Mouse (Mus musculus) lung, embryonic 15.5 days (tissue): ENCODE data around the gene Fam83f. TPM values are rescaled to one million over a fixed set of nuclear protein-coding genes. Genes with fewer than 3 reads are reported as not detected.

Experiments used
- ATAC-seq: fragments of 200-750 bp; cut with Nextera tagmentation; 2 replicates; pipeline ENCODE4 v1.8.0; 2017; ENCODE audit warnings: moderate number of reproducible peaks, borderline replicate concordance; ENCODE audit not compliant: low FRiP score, low TSS enrichment; ENCODE audit errors: extremely low read depth
- H3K27ac ChIP-seq: fragments of 300-500 bp; sonication (generic); 2 replicates; pipeline ENCODE4 v1.5.1; 2015; ENCODE audit warnings: moderate library complexity, mild to moderate bottlenecking, inconsistent platforms
- H3K27me3 ChIP-seq: fragments of 300-500 bp; sonication (generic); 2 replicates; pipeline ENCODE4 v1.6.1; 2015; ENCODE audit warnings: inconsistent platforms
- H3K36me3 ChIP-seq: fragments of 300-500 bp; sonication (generic); 2 replicates; pipeline ENCODE4 v1.6.1; 2015; ENCODE audit warnings: inconsistent platforms
- H3K4me1 ChIP-seq: fragments of 300-500 bp; sonication (generic); 2 replicates; pipeline ENCODE4 v1.6.1; 2015; ENCODE audit warnings: inconsistent platforms
- H3K4me2 ChIP-seq: fragments of 300-500 bp; sonication (generic); 2 replicates; pipeline ENCODE4 v1.6.1; 2015; ENCODE audit warnings: inconsistent platforms, mild to moderate bottlenecking, moderate library complexity
- H3K4me3 ChIP-seq: fragments of 300-500 bp; sonication (generic); 2 replicates; pipeline ENCODE4 v1.5.1; 2015; ENCODE audit warnings: mild to moderate bottlenecking, inconsistent platforms
- H3K9ac ChIP-seq: fragments of 300-500 bp; sonication (generic); 2 replicates; pipeline ENCODE4 v1.6.1; 2015; ENCODE audit warnings: inconsistent platforms
- H3K9me3 ChIP-seq: fragments of 300-500 bp; sonication (generic); 2 replicates; pipeline ENCODE4 v1.6.1; 2016; ENCODE audit warnings: inconsistent platforms
- WGBS: fragments of 180-500 bp; shearing (Covaris S2); methylation state at CpG from one replicate; pipeline ENCODE4 v1.1.7; 2015; 5-methylcytosine and 5-hydroxymethylcytosine counted together
- polyA plus RNA-seq: library from polyadenylated mRNA; unstranded; fragments of >200 nt; fragmentation: Nextera tagmentation; extraction: Ambion mirVana; gene quantifications from 2 replicates; pipeline ENCODE4 v1.2.1, GENCODE M21; 2015

The Fam83f gene
- 1.1 and 1.5 TPM in 2 replicates for polyA plus RNA-seq

DNA sequence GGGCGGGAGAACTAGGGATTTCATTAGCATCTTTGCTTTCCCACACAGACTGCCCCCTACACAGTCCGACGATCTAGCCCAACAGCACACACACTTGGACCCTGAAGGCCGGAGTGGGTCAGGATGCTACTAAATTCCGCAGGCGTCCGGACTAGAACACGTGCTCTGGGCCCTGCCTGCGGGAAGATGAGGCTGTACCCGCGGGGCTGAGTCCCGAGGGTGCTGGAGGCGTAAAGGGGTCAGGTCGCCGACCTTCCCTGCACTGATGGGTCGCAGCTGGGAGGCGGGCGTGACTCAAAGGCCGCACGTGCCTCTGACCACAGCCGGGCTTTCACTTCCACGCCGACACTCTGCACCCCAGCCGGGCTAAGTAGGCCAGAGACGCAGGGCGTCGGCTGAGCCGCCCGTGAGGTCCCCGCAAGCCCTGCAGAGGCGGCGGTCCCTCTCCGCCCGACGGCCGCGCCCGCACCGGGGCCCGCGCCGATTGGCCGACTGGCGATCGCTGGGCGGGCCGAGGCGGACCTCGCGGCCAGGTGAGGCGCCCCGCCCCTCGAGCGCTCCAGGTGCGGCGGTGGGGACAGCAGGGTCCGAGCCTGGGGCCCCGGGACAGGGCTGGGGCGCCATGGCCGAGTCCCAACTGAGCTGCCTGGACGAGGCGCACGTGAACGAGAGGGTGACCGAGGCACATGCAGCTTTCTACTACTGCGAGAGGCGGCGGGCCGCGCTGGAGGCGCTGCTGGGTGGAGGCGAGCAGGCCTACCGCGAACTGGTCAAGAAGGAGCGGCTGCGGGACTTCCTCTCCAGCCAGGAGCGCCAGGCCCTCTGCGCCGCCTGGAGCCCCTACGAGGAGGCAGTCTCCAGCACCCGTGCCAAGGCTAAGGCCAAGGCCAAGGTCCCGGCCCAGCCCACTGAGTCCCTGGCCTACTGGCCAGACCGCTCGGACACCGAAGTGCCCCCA is at the start of gene Fam83f:
Fam83f (plus strand) TSS at position 553 of the 958 bp plus-strand sequence.
- no peak within 1 kb of the TSS for H3K27ac ChIP-seq
- no peaks in the 10 kb centered on the region for H3K36me3 ChIP-seq
- H3K27me3 ChIP-seq = peaks cover 24% of the 10 kb centered on the region
- H3K4me2 ChIP-seq = peak within 1 kb of the TSS; percentile 88
- no peaks in the 10 kb centered on the region for H3K9me3 ChIP-seq
- peaks cover 11% of the 10 kb centered on the region for H3K4me1 ChIP-seq
- WGBS = 5% methylated on average over 83 of the region's 85 CpGs
- peak within 1 kb of the TSS; percentile 45 for H3K4me3 ChIP-seq
- ATAC-seq = peak; percentile 73
- peak within 1 kb of the TSS; percentile 33; the same call in 1 of the 2 replicates for H3K9ac ChIP-seq

DNA sequence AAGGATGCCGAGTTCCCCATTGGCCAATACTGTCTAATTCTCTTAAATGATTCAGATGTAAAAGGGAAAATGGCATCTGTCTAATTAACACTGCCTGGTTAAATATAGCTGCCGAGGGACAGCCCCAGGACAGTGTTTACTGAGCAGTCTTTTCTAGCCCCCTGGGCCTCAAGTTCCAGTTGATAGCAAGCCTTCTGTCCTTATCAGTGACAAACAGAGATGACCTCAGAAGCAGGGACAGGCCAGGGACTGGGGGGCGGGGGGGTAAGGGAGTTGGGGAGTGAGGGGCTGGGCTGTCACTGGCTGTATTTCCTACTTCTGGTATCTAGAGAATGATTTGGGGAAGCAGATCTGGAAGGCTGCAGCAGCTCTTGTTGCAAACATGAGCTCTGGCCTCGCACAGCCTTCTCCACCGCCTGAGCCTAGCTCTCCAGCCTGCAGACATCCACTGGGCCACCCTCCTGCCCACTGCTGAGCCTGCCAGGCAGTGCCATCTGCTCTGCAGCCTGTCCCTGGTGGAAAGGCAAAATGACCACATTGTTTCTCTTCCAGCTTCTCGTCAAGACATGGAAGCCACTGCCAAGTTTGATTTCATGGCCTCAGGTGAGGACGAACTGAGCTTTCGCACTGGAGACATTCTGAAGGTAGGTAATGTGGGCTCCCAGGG is 48.3 kb upstream of the Fam83f start:
- Histone ChIP-seq H3K4me2 (no peak overlapping the region), H3K27me3 (peaks cover 3% of the 10 kb centered on the region; the same call in 1 of the 2 replicates)

DNA sequence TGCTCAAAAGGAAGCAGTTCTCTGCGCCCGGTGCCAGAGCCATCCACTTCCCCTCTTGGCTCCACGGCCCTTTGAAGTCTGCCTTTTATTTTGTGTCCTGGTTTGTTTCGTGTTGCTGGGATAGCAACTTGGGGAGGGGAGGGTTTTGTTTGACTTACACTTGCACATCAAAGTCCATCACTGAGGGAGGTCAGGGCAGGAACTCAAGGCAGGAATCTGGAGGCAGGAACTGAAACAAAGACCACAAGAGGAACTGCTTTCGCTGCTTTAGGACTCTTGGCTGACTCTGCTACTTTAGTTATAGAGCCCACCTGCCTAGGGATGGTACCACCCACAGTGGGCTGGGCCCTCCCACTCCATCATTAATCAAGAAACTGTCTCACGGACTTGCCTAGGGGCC is 45.2 kb upstream of the Fam83f start:
- no peaks in the 10 kb centered on the region; the same call in 1 of the 2 replicates for H3K4me1 ChIP-seq
- H3K9ac ChIP-seq = no peak overlapping the region
- no peaks in the 10 kb centered on the region for H3K36me3 ChIP-seq
- no peak overlapping the region for H3K4me2 ChIP-seq
- H3K4me3 ChIP-seq = no peak overlapping the region
- ATAC-seq = no peak
- H3K27me3 ChIP-seq = no peaks in the 10 kb centered on the region; the same call in none of the 2 replicates
- WGBS = 56% methylated on average over 6 of the region's 6 CpGs
- H3K27ac ChIP-seq = no peak overlapping the region
- H3K9me3 ChIP-seq = no peaks in the 10 kb centered on the region

More for the DNA sequence above, 48.3 kb upstream of the Fam83f start:
- no peak for ATAC-seq
- Histone ChIP-seq H3K4me1 (no peaks in the 10 kb centered on the region), H3K36me3 (no peaks in the 10 kb centered on the region), H3K9me3 (no peaks in the 10 kb centered on the region), H3K27ac (no peak overlapping the region), H3K4me3 (no peak overlapping the region), H3K9ac (no peak overlapping the region)
- 43% methylated on average over 8 of the region's 8 CpGs for WGBS

DNA sequence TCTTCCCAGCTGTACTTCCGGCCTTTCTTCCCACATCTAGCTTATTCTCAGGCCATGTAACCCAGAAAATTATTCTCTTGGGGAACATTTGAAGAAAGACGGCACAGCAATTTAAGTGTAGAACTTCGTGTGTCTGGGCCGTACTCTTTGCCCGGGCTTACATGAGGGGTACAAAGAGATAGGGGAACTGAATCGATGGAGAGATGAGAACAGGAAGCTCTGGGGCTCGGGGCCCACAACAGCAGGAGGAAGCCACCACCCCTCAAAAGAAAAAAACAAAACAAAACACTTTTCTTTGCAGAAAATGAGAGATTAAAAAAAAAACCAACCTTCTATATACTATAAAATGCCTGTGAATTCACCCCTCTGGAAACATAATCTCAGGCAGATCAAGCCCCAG is 41.5 kb upstream of the Fam83f start:
- H3K27me3 ChIP-seq = no peaks in the 10 kb centered on the region; the same call in 1 of the 2 replicates
- H3K4me3 ChIP-seq = no peak overlapping the region
- ATAC-seq = no peak
- 56% methylated on average over 7 of the region's 7 CpGs for WGBS
- H3K4me2 ChIP-seq = no peak overlapping the region
- no peaks in the 10 kb centered on the region for H3K9me3 ChIP-seq
- H3K4me1 ChIP-seq = peaks cover 4% of the 10 kb centered on the region
- H3K9ac ChIP-seq = no peak overlapping the region
- no peak overlapping the region for H3K27ac ChIP-seq
- no peaks in the 10 kb centered on the region for H3K36me3 ChIP-seq

DNA sequence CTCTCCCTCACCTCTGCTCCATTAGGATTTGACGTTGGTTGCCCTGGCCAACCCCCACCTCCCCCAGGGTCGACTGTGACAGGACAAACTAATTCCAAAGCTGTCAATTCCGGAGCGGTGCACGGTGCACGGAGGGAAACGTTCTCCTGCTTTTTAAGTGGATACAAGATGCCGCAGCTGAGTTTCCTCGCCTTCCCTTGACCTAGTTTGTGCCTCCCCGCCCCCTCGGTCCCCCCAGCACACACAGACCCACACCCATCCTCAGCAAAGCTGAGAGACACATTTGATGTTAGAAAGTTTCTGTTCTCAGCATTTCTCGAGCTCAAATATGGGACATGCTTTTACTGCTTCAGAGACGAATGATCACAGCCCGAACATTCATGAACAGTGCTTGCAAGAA is 40.9 kb upstream of the Fam83f start:
- Histone ChIP-seq H3K4me3 (no peak overlapping the region; the same call in 1 of the 2 replicates), H3K9ac (no peak overlapping the region), H3K27me3 (no peaks in the 10 kb centered on the region; the same call in 1 of the 2 replicates), H3K4me2 (peak overlapping the region; percentile 17), H3K4me1 (peaks cover 4% of the 10 kb centered on the region), H3K27ac (no peak overlapping the region), H3K9me3 (no peaks in the 10 kb centered on the region), H3K36me3 (no peaks in the 10 kb centered on the region)
- no peak for ATAC-seq
- WGBS = 21% methylated on average over 14 of the region's 14 CpGs

DNA sequence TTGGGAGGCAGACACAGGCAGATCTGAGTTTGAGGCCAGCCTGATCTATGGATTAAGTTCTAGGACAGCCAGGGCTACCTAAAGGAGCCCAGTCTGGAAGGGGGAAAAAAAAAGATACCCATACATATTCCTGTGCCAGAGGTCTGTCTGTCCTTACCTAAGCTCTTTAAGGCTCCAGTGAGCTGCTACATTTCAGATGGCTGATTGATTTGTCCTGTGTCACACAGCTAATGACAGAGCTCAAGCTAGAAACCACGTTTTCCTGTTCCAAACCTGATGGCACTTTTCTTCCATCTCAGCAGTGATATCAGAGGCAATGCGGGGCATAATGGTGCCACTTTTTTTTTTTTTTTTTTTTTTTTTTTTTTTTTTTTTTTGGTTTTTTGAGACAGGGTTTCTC is 40.3 kb upstream of the Fam83f start:
- Histone ChIP-seq H3K27me3 (no peaks in the 10 kb centered on the region; the same call in 1 of the 2 replicates), H3K4me1 (peaks cover 4% of the 10 kb centered on the region), H3K36me3 (no peaks in the 10 kb centered on the region), H3K4me2 (no peak overlapping the region), H3K9ac (no peak overlapping the region), H3K9me3 (no peaks in the 10 kb centered on the region), H3K4me3 (no peak overlapping the region), H3K27ac (no peak overlapping the region)
- WGBS = 79% methylated on average over 2 of the region's 2 CpGs
- ATAC-seq = no peak

DNA sequence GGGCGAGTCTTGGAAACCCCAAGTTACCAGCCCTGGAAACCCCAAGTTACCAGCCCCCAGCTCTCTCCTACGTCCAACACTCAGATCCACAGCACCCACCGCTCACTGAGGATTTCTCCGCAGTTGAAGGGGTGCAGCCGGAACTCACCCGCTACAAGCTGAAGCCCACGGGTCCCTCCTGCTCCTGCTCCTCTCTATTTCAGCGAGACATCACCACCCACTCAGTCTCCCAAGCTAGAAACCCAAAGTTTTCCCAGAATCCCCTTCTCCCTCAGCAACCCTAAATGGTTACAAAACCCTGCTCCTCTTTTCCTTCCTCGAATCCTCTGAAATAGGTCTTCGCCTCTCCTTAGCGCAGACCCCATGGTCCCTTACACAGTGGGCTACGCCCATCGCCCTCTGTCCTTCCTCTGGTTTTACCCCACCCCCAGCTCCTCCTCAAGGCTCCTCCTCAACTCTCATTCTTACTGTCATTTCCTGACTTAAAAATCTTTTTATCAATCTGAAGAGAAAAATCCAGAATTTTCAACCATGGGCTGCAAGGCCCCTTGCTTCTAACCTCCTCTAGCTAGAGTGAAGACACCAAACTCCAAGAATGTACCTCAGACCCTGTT is 39.3 kb upstream of the Fam83f start:
- Histone ChIP-seq H3K27ac (no peak overlapping the region), H3K4me2 (no peak overlapping the region), H3K9ac (no peak overlapping the region), H3K4me1 (peaks cover 4% of the 10 kb centered on the region), H3K27me3 (no peaks in the 10 kb centered on the region; the same call in 1 of the 2 replicates), H3K36me3 (no peaks in the 10 kb centered on the region), H3K4me3 (no peak overlapping the region), H3K9me3 (no peaks in the 10 kb centered on the region)
- ATAC-seq = no peak
- WGBS = 81% methylated on average over 13 of the region's 13 CpGs

DNA sequence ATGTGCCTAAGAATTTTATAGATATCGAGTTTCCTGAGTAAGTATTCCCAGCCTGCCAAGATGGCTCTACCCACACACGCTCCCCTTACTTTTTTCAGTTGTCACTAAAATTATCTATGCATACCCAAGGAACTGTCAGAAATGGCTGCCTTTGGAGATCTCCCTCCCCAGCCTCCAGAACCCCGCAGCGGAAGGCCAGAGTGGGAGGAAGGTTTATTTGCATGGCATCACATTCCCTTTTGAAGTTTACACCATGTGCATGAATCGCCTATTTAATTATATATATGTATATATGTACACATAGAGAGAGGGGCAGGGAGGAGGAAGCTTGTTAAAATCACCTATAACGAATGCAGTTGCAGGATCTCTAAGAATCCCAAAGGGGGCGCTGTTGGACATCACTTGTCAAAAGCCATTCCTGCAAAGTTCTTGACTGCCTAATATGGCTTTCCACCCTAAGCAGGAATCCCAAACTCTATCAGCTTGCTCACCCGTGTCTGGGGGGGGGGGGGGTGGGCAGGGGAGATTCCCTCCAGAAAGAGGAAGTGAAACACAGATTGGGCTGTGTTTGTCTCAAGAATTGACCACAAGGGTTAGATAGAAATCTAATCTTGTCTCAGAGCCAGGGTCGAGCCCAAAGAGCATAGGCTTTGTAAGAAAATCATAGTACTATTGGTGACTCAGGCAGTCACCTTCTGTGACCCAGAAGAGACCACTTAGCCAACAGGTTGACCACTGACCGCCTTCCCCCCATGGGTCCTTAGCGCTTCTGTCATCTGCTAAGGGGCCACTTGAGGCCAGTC is 37.1 kb upstream of the Fam83f start:
- Histone ChIP-seq H3K9ac (no peak overlapping the region), H3K9me3 (no peaks in the 10 kb centered on the region), H3K4me2 (no peak overlapping the region), H3K27me3 (no peaks in the 10 kb centered on the region), H3K4me3 (no peak overlapping the region), H3K36me3 (no peaks in the 10 kb centered on the region), H3K27ac (no peak overlapping the region), H3K4me1 (peaks cover 4% of the 10 kb centered on the region)
- ATAC-seq = no peak
- 48% methylated on average over 11 of the region's 11 CpGs for WGBS

DNA sequence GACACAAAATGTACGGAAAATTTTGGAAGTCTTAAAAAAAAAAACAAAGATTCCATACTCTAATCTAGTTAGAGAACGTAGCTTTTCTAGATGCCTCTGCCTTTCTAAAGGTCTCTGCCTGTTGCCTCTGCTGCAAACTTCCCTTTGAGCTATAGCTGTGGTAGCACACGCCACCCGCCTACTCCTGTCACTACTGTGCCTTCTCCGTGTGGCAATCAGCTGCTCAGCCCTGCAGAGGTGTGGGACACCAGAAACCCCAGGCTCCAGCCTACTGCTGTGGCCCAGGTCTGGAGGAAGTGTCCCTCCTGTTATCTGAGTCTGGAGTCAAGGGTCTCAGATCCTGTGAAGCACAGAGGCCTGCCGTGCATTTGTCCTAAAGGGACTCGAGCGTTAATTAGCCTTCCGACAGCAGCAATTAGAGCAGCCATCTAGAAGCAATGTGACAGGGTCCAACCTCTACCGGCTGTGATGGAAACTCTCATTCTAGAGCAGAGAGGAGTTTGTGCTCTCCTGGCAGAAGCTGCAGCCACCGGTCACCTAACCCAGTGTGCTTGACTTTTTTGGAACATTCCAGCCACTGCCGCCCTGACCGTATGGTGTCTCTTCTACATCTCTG is 34.8 kb upstream of the Fam83f start:
- Histone ChIP-seq H3K36me3 (no peaks in the 10 kb centered on the region), H3K9me3 (no peaks in the 10 kb centered on the region), H3K4me2 (no peak overlapping the region), H3K27ac (no peak overlapping the region), H3K27me3 (no peaks in the 10 kb centered on the region), H3K4me3 (no peak overlapping the region), H3K9ac (no peak overlapping the region), H3K4me1 (peaks cover 4% of the 10 kb centered on the region; the same call in 1 of the 2 replicates)
- 61% methylated on average over 13 of the region's 13 CpGs for WGBS
- no peak for ATAC-seq

DNA sequence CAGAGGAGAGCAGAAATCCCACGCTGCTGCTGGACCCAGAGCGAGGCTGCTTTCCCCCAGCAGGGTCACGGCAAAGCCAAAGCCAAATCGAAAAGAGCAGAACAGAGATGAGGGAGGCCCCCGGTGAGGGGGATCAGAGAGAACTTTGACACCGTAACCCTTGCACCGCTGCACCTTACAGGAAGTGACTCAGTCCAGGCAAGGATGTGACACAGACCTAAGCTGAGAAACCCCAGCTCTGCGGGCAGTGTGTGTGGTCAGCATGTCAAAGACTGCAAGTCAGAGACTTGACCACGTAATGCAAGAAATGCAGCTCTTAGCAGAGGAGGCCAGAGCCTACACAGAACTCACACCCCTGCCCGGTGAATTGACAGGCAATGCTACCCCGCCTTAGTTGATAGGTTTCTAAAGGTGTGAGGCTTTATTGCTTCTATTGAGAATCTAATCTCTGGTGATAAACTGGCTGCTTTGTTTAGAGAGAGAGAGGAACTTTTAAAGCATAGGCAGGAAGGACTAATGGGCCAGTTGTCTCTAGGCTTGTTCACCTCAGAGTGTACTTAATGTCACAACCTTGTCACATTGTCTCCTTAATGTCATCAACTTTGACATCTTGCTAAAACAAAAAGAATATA is 32.5 kb upstream of the Fam83f start:
- Histone ChIP-seq H3K4me2 (no peak overlapping the region), H3K9me3 (no peaks in the 10 kb centered on the region), H3K9ac (no peak overlapping the region), H3K36me3 (no peaks in the 10 kb centered on the region), H3K4me1 (peaks cover 3% of the 10 kb centered on the region; the same call in 1 of the 2 replicates), H3K4me3 (no peak overlapping the region), H3K27ac (no peak overlapping the region), H3K27me3 (no peaks in the 10 kb centered on the region)
- ATAC-seq = no peak
- WGBS = 38% methylated on average over 11 of the region's 11 CpGs
